Mouse (Mus musculus): ENCODE results near the gene Zfp74.

The Zfp74 gene

GRCm38 (mm10) chr7:29944201-29944600, 9.7 kb downstream of the Zfp74 start:
- DNase-seq (ENCODE audit: low spot score): no peak

DNA sequence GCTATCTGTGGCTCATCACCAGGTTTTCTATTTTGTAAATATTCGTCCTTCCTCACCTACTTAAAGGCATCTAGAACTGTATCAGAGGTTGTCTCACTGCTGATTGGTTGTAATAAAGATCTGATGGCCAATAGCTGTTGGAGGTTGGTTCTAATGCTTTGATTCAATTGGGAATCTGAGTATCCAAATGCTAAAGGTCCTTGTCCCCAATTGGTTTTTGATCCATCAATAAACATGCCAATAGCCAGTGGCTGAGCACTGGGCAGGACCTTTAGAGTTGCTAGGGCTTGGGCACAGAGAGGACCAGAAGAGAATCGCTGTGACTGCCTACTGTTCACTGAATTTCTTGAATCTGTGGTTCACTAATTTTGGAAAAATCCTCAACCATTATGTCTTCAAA, 10.2 kb downstream of the Zfp74 start:
- DNase-seq (ENCODE audit: low spot score): no peak

GRCm38 (mm10) chr7:29942740-29943139, 11.1 kb downstream of the Zfp74 start:
- no peak for DNase-seq (ENCODE audit: low spot score)

DNA sequence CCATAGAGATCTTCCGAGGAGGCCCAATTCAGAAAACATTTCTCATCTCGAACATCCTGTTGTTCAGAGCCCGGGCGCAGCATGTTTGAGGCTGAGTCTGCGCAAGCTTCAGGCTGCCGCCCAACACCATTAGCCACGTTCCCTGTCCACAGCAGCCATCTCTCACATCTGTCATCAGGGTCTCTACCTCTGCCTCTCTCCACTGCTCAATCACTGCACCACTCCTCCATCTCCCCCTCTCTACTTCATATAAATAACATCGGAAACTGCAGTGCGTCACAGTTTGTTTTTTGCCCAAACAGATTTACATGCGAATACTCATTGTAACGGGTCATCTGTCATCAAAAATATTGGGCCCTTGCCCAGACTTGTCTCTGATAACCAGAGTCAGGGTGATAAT, 12.9 kb downstream of the Zfp74 start:
- DNase-seq (ENCODE audit: low spot score): no peak

DNA sequence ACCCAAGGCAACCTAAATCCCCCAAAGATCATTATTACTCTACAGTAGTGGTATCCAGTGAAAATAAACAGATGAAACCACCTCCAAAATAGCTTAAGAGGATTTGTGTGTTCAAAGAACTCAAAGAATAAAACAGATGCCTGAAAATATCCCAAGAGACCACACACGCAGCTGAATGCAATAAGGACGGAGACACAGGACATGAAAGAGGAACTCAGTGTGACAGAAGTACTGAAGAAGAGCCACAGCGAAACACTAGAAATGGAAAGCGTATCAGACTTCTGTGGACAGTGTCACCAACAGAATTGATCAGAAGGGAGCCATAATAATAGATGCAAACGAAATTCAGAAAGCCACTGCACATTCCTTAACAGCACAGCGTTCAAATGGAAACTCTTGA, 15.0 kb downstream of the Zfp74 start:
- no peak for DNase-seq (ENCODE audit: low spot score)

DNA sequence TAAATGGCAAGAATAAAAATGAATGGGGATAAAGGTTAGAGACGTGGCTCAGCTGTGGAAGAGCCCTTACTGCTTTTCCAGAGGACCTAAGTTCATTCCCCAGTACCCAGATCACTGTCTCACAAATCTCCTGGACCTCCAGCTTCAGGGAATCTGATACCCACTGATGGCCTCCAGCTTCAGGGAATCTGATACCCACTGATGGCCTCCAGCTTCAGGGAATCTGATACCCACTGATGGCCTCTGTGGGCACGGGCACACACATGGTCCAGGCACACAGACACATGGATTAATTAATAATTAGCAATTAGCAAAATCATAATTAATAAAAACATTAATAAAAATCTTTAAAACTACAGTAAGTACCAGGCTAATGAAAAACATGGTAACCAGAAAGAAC, 31.1 kb downstream of the Zfp74 start:
- DNase-seq (ENCODE audit: low spot score): no peak

DNA sequence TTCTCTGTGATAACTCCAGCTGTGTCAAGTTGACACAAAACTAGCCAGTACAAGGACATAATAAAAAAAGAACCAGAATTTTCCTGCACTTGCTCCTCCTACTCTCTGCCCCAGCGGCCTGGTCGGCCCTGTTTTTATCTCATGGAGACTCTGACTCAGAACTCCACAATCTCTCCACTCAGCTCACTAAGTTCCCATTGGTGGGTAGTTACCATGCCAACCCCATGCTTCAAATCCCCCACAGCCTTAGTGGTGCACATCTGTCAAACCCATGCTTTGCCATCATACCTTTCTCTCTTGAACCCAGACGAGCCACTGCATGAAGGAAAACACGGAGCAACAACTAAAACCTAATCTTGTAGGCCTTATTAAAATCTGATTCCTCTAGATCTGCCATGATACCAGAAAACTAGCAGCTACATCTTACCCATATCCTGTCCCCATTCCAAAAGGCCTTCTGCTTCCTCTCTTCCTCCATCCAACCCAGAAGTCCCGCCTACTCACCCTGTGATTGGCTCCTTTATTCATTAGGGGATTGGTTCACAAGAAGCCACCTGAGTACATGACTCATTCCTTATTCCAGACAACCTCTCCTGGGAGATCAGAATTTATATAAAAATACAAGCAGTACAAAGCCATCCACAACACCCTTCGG, 32.3 kb downstream of the Zfp74 start:
- DNase-seq (ENCODE audit: low spot score): no peak

DNA sequence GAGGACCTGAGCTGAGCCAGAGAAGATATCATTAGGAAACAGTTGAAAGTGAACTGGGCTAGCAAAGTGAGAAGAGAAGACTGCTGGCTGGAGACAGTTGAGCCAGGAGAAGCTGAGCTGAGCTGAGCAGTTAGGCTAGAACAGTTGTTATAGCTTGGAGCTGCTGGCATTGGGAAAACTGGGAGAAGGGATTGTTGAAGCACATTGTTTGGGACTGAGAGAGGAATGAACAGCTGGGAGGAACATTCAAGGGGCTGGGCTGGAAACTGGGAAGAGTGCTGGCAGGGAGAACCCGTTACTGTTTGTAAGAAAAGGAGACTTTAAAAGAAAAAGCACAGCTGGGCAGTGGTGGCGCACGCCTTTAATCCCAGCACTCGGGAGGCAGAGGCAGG, 35.8 kb downstream of the Zfp74 start:
- DNase-seq (ENCODE audit: low spot score): no peak

GRCm38 (mm10) chr7:29917371-29918061, 36.4 kb downstream of the Zfp74 start:
- no peak for DNase-seq (ENCODE audit: low spot score)

GRCm38 (mm10) chr7:29912172-29912571, 41.7 kb downstream of the Zfp74 start:
- DNase-seq (ENCODE audit: low spot score): no peak

- DNase-seq (ENCODE audit: low spot score): no peak
These were observed 43.6 kb downstream of the Zfp74 start for GRCm38 (mm10) chr7:29910252-29910651.

GRCm38 (mm10) chr7:29908130-29908950, 45.5 kb downstream of the Zfp74 start, which contains the start of gene Zfp383:
Gene Zfp383, plus strand, starts transcription at chr7:29908223.
- DNase-seq (ENCODE audit: low spot score): peak; percentile 71

- DNase-seq (ENCODE audit: low spot score): no peak
These were observed 46.7 kb downstream of the Zfp74 start for GRCm38 (mm10) chr7:29907206-29907605.

- DNase-seq (ENCODE audit: low spot score): no peak
These were observed 47.2 kb downstream of the Zfp74 start for GRCm38 (mm10) chr7:29906682-29907058.

- peak; percentile 30 for DNase-seq (ENCODE audit: low spot score)
These were observed 47.8 kb downstream of the Zfp74 start, which contains the start of gene Zfp27 for GRCm38 (mm10) chr7:29905966-29906681. Gene Zfp27, minus strand, starts transcription at chr7:29906572.

DNA sequence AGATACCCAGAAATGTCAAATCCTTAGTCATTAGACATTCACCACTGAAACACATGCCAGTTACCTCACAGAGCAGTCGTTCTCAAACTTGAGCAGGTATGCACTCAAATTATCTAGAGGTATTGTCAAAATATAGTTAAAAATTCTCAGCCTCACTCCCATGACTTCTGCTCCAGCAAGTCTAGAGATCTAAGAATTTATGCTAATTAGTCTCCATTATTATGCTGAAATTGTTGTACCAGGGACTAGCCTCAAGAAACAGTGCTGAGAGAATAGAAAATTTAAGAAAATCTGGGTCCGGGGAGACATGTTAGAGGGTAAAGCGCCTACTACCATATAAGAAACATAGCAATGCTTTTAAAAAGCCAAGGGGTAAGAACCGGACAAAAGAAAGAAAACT, 49.8 kb downstream of the Zfp74 start:
- DNase-seq (ENCODE audit: low spot score): no peak

GRCm38 (mm10) chr7:29898351-29898750, 55.5 kb downstream of the Zfp74 start:
- DNase-seq (ENCODE audit: low spot score): no peak

DNA sequence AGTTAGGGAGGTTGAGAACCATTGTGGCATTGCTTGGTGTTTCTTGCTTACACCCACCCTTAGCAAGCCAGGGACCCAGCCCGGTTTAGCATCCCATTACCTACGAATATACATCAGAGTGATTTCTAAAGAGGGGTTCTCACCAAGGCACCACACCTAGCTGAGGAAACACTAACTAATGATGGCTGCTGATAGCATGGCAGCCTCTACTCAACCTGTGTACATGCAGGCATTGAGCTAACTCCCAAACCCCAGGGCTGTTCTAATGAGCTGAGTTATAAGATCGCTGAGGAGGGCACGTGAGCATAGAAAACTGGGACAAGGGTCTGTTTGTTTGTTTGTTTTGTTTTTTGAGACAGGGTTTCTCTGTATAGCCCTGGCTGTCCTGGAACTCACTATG, 61.1 kb downstream of the Zfp74 start:
- no peak for DNase-seq (ENCODE audit: low spot score)

GRCm38 (mm10) chr7:29890501-29890900, 63.4 kb downstream of the Zfp74 start:
- no peak for DNase-seq (ENCODE audit: low spot score)

- no peak for DNase-seq (ENCODE audit: low spot score)
These were observed 73.0 kb downstream of the Zfp74 start for GRCm38 (mm10) chr7:29880916-29881315.
